Mouse (Mus musculus): ENCODE data around the gene Mgme1.

The Mgme1 gene

DNA sequence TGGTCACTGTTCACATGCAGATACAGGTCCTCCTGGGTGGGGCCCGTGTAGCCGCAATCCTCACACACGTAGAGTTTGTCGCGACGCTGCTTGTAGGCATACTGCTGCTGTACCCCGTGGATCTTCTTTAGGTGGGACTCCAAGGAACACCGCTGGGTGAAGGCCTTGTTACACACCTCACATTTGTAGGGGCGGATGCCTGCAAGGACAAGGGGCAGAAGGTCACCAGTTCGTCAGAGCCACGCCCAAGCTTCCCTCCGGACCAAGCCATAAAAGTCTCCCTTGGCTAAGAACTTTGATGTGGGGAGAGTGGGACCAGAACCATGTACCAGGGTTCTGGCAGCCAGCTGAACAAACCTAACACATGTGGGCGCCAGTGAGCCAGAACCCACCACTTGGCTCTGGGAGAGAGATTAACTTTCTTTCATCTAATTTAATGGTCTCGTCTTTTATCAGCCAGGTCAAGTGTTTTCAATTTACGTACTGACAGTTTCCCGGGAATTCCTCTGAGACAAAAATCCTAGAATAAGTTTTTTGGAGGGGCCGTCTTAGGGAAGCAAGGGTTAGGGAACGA is 35.3 kb downstream of the Mgme1 start:
- DNase-seq (ENCODE audit: low read depth, low spot score) = no peak

DNA sequence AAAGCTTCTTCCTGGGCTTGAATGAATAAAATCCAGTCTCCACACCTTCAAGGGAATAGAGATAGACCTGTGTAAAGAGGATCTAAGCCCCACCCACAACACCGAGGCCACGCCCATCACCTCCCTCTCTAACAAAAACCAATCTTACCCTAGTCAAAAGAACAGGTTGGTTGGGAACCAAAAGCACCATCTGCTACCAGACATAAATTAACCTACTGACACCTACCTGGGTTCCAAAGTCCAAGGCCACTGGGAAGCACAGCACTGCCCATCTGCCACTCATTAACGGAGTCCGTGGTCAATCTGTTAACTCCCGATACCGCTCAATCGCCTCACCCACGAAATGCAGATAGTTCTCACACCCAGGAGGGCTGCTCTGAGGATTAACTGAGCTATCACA is 38.1 kb downstream of the Mgme1 start:
- no peak for DNase-seq (ENCODE audit: low read depth, low spot score)

DNA sequence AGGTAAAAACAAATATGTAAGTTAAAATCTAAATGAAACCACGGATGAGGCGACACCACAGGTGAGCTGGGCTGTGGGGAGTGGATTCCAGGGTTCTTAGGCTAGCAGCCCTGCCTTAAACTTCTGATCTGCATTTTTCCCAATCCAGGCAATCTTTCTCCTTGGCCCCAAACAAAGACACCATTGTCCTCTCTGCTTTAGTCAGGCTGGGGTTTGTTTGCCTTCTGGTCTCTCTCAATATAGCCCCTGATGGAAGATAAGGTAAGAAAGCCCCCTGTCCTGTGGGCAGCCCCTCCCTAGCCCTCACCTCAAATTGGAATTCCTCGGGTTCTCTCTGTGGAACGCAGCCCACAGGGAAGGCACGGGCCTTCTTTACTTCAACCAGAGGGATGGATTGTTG is 39.8 kb downstream of the Mgme1 start:
- no peak for DNase-seq (ENCODE audit: low read depth, low spot score)

DNA sequence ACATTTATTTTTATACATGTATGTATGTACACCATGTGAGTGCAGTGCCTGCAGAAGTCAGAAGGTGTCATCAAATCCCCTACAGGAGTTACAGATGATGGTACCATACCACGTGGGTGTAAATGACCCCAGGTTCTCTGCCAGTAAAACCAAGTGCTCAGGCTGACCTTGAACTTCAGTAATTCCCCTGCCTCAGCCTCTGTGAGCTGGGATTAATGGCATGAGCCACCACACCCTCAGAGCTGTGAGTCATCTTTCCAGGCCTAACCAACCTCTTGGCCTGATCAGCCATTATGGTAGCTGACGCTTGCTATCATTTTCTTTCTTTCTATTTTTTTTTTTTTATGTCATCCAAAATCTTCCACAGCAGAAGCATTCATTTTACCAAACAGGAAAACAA is 40.9 kb downstream of the Mgme1 start:
- DNase-seq (ENCODE audit: low read depth, low spot score) = no peak

DNA sequence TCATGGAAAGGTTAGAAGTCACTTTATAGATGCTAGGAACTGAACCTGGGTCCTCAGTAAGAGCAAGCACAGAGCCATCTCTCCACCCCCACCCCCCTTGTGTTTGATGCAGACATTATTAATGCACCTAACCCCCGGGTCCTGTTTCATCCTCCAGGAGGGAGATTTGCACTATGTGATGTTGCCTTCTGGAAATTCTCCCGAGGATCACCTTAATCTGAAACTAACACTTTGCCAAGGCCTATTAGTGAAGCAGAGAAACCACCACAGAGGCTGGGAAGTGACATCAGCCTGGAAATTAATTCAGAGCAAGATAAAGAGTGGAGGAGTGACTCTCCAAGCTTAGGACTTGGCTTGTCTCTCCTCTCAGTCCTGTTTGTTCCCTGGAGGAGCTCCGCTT is 53.8 kb downstream of the Mgme1 start:
- no peak for DNase-seq (ENCODE audit: low read depth, low spot score)

DNA sequence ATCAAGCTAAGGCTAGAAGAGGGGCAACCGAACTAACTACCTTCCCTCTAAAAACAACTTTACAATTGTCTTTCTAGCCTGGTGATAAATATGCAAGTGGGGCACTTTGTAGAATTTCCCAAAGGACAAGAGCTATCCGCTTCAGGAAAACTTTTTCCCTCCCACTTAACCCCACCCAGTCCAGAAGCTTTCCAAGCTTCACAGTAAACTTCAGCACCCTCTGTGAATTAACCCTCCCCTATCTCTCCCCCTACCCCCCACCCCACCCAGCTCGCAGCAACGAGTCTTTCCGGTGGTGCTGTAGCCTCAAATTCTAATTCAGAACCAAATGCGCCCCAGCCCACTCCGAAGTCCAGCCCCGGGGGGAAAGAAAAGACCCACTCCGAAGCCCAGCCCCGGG is 59.0 kb downstream of the Mgme1 start:
- no peak for DNase-seq (ENCODE audit: low read depth, low spot score)

DNA sequence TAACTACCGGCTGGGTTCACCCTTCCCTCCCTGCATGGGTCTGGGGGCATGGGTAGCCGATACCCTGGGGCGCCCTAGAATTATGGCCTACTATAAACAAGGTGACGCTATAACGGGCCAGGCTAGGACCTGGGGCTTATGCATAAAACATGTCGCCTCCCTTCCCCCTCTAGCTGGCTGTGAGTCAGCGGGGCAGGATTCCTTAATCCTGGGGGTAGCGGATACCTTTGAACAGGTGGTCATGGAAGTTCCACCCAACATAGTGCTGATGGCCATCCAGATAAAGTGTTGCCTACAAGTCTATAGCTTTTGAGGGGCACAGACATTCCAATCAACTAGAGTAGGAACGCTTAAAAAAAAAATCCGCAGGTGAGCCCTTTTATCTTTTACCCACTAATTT is 59.5 kb downstream of the Mgme1 start:
- no peak for DNase-seq (ENCODE audit: low read depth, low spot score)

DNA sequence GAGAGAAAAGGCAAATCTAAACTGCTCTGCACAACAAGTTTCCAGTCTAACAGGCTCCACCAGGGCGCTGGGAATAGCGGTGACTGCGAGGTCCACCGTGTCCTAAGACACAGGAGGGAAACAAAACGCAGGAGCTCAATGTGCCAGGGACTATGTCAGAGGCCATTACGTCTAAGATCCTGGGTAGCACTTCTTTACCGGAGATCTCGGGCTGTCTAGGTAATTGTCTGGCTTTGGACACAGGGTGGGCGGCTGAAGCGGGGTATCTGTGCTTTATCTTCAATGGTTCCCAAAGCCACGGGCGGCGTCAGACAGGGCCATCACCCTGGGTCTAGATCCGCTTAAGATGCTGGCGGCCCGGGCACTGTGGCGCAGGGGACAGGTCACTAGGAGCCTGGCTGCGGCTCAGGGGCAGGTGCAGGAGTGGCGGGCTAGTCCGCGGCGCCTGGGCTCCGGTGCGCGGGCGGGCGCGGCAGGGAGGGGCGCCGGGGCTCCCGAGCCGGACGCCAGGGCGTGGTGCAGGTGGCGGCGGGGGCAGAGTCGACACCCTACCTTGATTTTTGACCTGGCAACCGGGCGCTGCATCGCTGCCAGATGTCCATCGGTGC is 60.0 kb downstream of the Mgme1 start:
- DNase-seq (ENCODE audit: low read depth, low spot score) = no peak

All from CD4-positive helper T cell, adult 2 months (primary cell).